Mouse (Mus musculus): Measurements from ENCODE around the gene Gm6169.
"Not testable (repeated sequence)": the region's sequence is repeated elsewhere in the genome, so short reads cannot be mapped to it uniquely, and the experiment has no call there.

GRCm38 (mm10) chr13:97129654-97130053 is 30.6 kb upstream of the Gm6169 start:
- not testable (repeated sequence) for TF ChIP-seq EP300, CTCF (IDR thresholded peaks at IDR 0.05; ENCODE audit: low read depth)

All from heart, postnatal 0 days (tissue).